Mouse (Mus musculus): ENCODE measurements around the gene Nudt4.

Gene Nudt4

DNA sequence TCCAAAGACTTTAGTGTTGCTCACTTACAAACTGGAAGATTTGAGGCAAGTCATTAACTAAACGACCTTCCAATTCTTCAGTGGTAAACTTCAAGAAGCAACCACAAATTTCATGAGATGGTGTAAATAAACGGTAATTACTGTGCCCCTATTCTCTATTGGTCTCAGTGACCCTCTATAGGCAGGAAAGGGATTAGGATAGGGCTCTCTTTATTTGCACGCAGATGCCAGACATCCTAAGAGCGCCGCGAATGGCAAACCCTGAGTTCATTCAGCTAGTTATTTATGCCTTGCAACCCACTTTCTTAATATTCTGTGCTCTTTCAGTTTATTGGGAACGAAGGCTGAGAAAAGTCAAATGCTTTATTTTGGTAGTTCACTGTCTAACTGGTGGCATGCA lies 62.9 kb downstream of the Nudt4 start:
- peak; percentile 49 for DNase-seq (ENCODE audit: low read depth)

Measured in 416B (cell line).